Mouse (Mus musculus) kidney, adult 10 weeks (tissue): ENCODE data around the gene Gm3476. TPM values are rescaled to one million over a fixed set of nuclear protein-coding genes. Genes with fewer than 3 reads are reported as not detected.

Experiments used
- polyA plus RNA-seq: library from polyadenylated mRNA; stranded (reverse); fragments of 350-450 nt; fragmentation: Illumina TruSeq; extraction: RNeasy Lipid Tissue Mini Kit (QIAGEN cat#74804); gene quantifications from one replicate; pipeline ENCODE4 v1.2.3, GENCODE M21; 2014; ENCODE audit warnings: low read depth, low replicate concordance

The Gm3476 gene
- not detected for polyA plus RNA-seq

GRCm38 (mm10) chr14:6125707-6126106, at the start of gene Gm3476:
Gm3476 (minus strand) TSS chr14:6125807.

DNA sequence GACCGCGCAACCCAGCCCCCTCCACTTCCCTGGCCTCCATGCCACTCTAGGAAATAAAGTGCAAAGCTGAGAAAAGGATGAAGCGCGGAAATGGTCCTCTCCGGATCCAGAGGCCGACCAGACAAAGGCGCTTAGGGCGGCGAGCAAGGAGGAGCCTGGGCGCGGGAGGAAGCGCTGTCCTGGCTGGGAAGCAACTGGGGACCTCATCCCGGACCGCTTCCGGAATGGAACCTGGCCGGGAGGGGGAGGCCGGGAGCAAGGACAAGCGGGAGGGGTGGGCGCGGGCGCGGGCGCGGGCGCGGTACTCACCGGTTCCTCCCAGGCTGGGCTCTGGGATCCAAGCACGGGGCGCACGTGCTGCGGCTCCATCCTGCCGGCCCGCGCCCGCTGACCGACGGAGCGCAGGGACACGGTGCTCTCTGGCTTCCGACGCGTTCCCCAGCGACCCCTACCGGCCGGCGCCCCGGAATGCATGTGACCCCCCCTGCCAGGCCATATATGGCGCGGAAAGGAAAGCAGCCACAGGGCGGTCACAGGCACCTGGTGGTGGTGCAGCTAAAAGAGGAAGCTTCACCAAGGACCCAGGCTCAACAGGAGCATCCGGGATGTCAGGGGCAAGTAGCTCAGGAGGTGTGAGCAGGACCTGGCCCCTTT, 17.2 kb downstream of the Gm3476 start, which contains the start of gene Gm3468:
Gm3468 (minus strand) TSS at position 394 of the 654 bp plus-strand sequence.

GRCm38 (mm10) chr14:6093842-6094241, 31.8 kb downstream of the Gm3476 start, which contains the start of gene Gm8206:
Gm8206 (minus strand) TSS chr14:6093942.

GRCm38 (mm10) chr14:6058167-6058566, 67.4 kb downstream of the Gm3476 start, which contains the start of gene Gm6337:
Gm6337 (minus strand) TSS chr14:6058267.

Other genes with a start within 250 kb of the Gm3476 start
- gene Gm8237, start 245.4 kb downstream of the Gm3476 start, polyA plus RNA-seq: not detected
- gene Gm3248, start 164.1 kb downstream of the Gm3476 start, polyA plus RNA-seq: not detected
- gene Gm3453, start 146.7 kb downstream of the Gm3476 start, polyA plus RNA-seq: not detected
- gene Gm6337, start 67.5 kb downstream of the Gm3476 start, polyA plus RNA-seq: not detected
- gene Gm8206, start 31.9 kb downstream of the Gm3476 start, polyA plus RNA-seq: 0.53 TPM
- not detected for gene Gm3468, start 17.1 kb downstream of the Gm3476 start, polyA plus RNA-seq
- not detected for gene Gm21560, start 93.5 kb upstream of the Gm3476 start, polyA plus RNA-seq
- 1.9 TPM for gene Gm3411, start 161.4 kb upstream of the Gm3476 start, polyA plus RNA-seq
- gene Gm21103, start 179.0 kb upstream of the Gm3476 start, polyA plus RNA-seq: not detected
- not detected for gene Gm3618, start 217.9 kb upstream of the Gm3476 start, polyA plus RNA-seq